Mouse (Mus musculus): Measurements from ENCODE around the gene Atxn3. TPM values are rescaled to one million over a fixed set of nuclear protein-coding genes. Genes with fewer than 3 reads are reported as not detected.

Gene Atxn3
- total and polyA plus RNA-seq, 2 experiments from 2014 or later = 8.9 to 13.7 TPM

GRCm38 (mm10) chr12:101905817-101906216, 52.2 kb downstream of the Atxn3 start:
- Histone ChIP-seq H3K4me3 (ENCODE audit: low read depth, low read length) (no peak overlapping the region), H3K27ac (ENCODE audit: low read depth, low read length) (no peak overlapping the region), H3K4me1 (ENCODE audit: insufficient read depth) (no peaks in the 10 kb centered on the region), H3K36me3 (ENCODE audit: insufficient read depth) (no peaks in the 10 kb centered on the region), H3K9ac (no peak overlapping the region), H3K9me3 (ENCODE audit: low read length) (no peaks in the 10 kb centered on the region), H3K4me2 (ENCODE audit: low read depth) (no peak overlapping the region), H3K27me3 (ENCODE audit: insufficient read depth, low read length) (no peaks in the 10 kb centered on the region)
- 97% methylated on average over 12 of the region's 12 CpGs for WGBS
- TF ChIP-seq CTCF (IDR thresholded peaks at IDR 0.05; ENCODE audit: low read depth) = no peak
- DNase-seq = no peak
- ATAC-seq = no peak

GRCm38 (mm10) chr12:101904906-101905305, 53.1 kb downstream of the Atxn3 start:
- no peaks in the 10 kb centered on the region for H3K36me3 ChIP-seq (ENCODE audit: insufficient read depth)
- H3K9me3 ChIP-seq (ENCODE audit: low read length) = no peaks in the 10 kb centered on the region
- TF ChIP-seq CTCF (IDR thresholded peaks at IDR 0.05; ENCODE audit: low read depth) = no peak
- no peak overlapping the region for H3K4me3 ChIP-seq (ENCODE audit: low read depth, low read length)
- H3K9ac ChIP-seq = no peak overlapping the region
- no peak overlapping the region for H3K4me2 ChIP-seq (ENCODE audit: low read depth)
- no peak overlapping the region for H3K27ac ChIP-seq (ENCODE audit: low read depth, low read length)
- H3K4me1 ChIP-seq (ENCODE audit: insufficient read depth) = no peaks in the 10 kb centered on the region
- no peak for DNase-seq
- no peak for ATAC-seq
- H3K27me3 ChIP-seq (ENCODE audit: insufficient read depth, low read length) = no peaks in the 10 kb centered on the region
- WGBS = 87% methylated on average over 4 of the region's 4 CpGs

DNA sequence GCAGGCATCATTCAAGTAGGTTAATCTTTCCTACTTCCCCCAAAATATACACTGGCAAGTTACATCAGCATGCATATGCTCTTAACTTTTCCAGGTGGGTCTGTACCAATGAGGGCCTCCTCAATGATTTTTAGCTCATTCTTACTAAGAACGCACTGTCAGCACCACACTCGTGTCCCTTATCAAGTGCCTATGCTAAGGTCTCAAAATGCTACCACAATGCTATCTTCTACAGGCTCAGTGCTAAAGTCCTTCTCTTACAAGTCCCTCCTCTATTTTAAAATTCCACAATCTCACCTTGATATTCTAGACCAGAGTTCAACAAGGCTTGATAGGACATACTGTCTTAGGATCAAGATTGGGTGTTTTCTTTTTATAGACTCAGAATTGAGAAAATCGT, 53.9 kb downstream of the Atxn3 start:
- Histone ChIP-seq H3K4me1 (ENCODE audit: insufficient read depth) (no peaks in the 10 kb centered on the region), H3K4me3 (ENCODE audit: low read depth, low read length) (no peak overlapping the region), H3K36me3 (ENCODE audit: insufficient read depth) (peaks cover under 1% of the 10 kb centered on the region; the same call in 1 of the 2 replicates), H3K27me3 (ENCODE audit: insufficient read depth, low read length) (no peaks in the 10 kb centered on the region), H3K27ac (ENCODE audit: low read depth, low read length) (no peak overlapping the region), H3K9ac (no peak overlapping the region), H3K4me2 (ENCODE audit: low read depth) (no peak overlapping the region), H3K9me3 (ENCODE audit: low read length) (no peaks in the 10 kb centered on the region)
- no peak for DNase-seq
- 94% methylated on average over 3 of the region's 3 CpGs for WGBS
- no peak for TF ChIP-seq CTCF (IDR thresholded peaks at IDR 0.05; ENCODE audit: low read depth)
- ATAC-seq = no peak

GRCm38 (mm10) chr12:101899671-101900245, 58.3 kb downstream of the Atxn3 start:
- ATAC-seq = no peak

DNA sequence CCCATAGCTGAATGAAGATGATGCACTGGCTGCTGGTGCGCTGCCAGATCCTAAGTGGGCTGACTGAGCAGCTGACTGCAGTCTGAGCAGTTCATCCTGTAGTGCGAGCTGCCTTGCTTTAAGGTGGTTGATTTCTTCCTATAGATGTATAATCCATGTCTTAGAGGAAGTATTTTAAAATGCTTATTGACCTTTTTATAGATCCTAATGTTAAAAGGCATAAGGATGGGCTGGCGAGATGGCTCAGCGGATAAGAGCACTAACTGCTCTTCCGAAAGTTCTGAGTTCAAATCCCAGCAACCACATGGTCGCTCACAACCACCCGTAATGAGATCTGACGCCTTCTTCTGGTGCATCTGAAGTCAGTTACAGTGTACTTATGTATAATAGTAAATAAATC, 59.1 kb downstream of the Atxn3 start:
- no peaks in the 10 kb centered on the region for H3K9me3 ChIP-seq (ENCODE audit: low read length)
- H3K4me3 ChIP-seq (ENCODE audit: low read depth, low read length) = no peak overlapping the region
- no peak for TF ChIP-seq CTCF (IDR thresholded peaks at IDR 0.05; ENCODE audit: low read depth)
- peaks cover 6% of the 10 kb centered on the region for H3K36me3 ChIP-seq (ENCODE audit: insufficient read depth)
- no peak overlapping the region for H3K4me2 ChIP-seq (ENCODE audit: low read depth)
- no peak for ATAC-seq
- H3K4me1 ChIP-seq (ENCODE audit: insufficient read depth) = no peaks in the 10 kb centered on the region
- 96% methylated on average over 8 of the region's 8 CpGs for WGBS
- no peak for DNase-seq
- H3K27ac ChIP-seq (ENCODE audit: low read depth, low read length) = no peak overlapping the region
- H3K27me3 ChIP-seq (ENCODE audit: insufficient read depth, low read length) = no peaks in the 10 kb centered on the region
- H3K9ac ChIP-seq = no peak overlapping the region

More at GRCm38 (mm10) chr12:101899671-101900245, 58.3 kb downstream of the Atxn3 start:
- no peak for TF ChIP-seq CTCF (IDR thresholded peaks at IDR 0.05; ENCODE audit: low read depth)
- peaks cover 6% of the 10 kb centered on the region for H3K36me3 ChIP-seq (ENCODE audit: insufficient read depth)
- 92% methylated on average over 2 of the region's 2 CpGs for WGBS
- H3K27me3 ChIP-seq (ENCODE audit: insufficient read depth, low read length) = no peaks in the 10 kb centered on the region
- no peak overlapping the region for H3K27ac ChIP-seq (ENCODE audit: low read depth, low read length)
- DNase-seq = no peak
- H3K4me3 ChIP-seq (ENCODE audit: low read depth, low read length) = no peak overlapping the region
- no peaks in the 10 kb centered on the region for H3K4me1 ChIP-seq (ENCODE audit: insufficient read depth)
- H3K4me2 ChIP-seq (ENCODE audit: low read depth) = no peak overlapping the region
- H3K9me3 ChIP-seq (ENCODE audit: low read length) = no peaks in the 10 kb centered on the region
- H3K9ac ChIP-seq = no peak overlapping the region

DNA sequence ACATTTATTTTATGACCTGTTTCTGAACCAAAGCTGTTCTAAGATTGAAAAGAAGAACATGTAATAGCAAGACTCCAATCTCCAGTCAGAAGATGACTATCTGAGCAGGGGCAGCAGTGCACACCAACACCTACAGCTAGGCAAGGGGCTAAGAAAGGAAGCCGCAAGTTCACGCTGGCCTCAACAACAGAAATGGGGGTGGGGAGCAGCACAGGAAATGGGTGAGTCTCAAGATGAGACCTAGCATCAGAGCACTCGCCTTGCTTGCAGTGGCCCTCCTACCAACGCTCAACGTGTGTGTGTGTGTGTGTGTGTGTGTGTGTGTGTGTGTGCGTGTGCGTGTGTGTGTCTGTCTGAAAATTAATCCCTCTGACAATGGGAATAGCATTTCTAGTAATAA, 60.9 kb downstream of the Atxn3 start:
- Histone ChIP-seq H3K4me2 (ENCODE audit: low read depth) (no peak overlapping the region), H3K4me1 (ENCODE audit: insufficient read depth) (no peaks in the 10 kb centered on the region), H3K36me3 (ENCODE audit: insufficient read depth) (peaks cover 18% of the 10 kb centered on the region), H3K4me3 (ENCODE audit: low read depth, low read length) (no peak overlapping the region), H3K27me3 (ENCODE audit: insufficient read depth, low read length) (no peaks in the 10 kb centered on the region), H3K9me3 (ENCODE audit: low read length) (no peaks in the 10 kb centered on the region), H3K9ac (no peak overlapping the region), H3K27ac (ENCODE audit: low read depth, low read length) (no peak overlapping the region)
- DNase-seq = no peak
- ATAC-seq = no peak
- TF ChIP-seq CTCF (IDR thresholded peaks at IDR 0.05; ENCODE audit: low read depth) = no peak
- WGBS = 88% methylated on average over 7 of the region's 7 CpGs

- Histone ChIP-seq H3K9me3 (ENCODE audit: low read length) (no peaks in the 10 kb centered on the region), H3K9ac (no peak overlapping the region), H3K4me3 (ENCODE audit: low read depth, low read length) (no peak overlapping the region), H3K4me2 (ENCODE audit: low read depth) (no peak overlapping the region), H3K4me1 (ENCODE audit: insufficient read depth) (no peaks in the 10 kb centered on the region), H3K27me3 (ENCODE audit: insufficient read depth, low read length) (no peaks in the 10 kb centered on the region), H3K36me3 (ENCODE audit: insufficient read depth) (peaks cover 24% of the 10 kb centered on the region), H3K27ac (ENCODE audit: low read depth, low read length) (no peak overlapping the region)
- ATAC-seq (no peak), DNase-seq (no peak)
- 85% methylated on average over 8 of the region's 8 CpGs for WGBS
- TF ChIP-seq CTCF (IDR thresholded peaks at IDR 0.05; ENCODE audit: low read depth) = no peak
Measured at GRCm38 (mm10) chr12:101893296-101893695, 64.8 kb downstream of the Atxn3 start.
